Mouse (Mus musculus) brain, embryonic 18.5 days (tissue): ENCODE results near the gene Srrm1.
"Not testable (repeated sequence)": the region's sequence is repeated elsewhere in the genome, so short reads cannot be mapped to it uniquely, and the experiment has no call there.

Source experiments
- DNase-seq: peaks from one replicate; pipeline ENCODE4 v3.0.0-alpha.2; 2012; ENCODE audit warnings: low read depth, low spot score

Gene Srrm1

GRCm38 (mm10) chr4:135301166-135301565 lies 52.0 kb downstream of the Srrm1 start:
- DNase-seq, result no peak

GRCm38 (mm10) chr4:135300248-135301041 lies 52.7 kb downstream of the Srrm1 start:
- no peak for DNase-seq

GRCm38 (mm10) chr4:135298680-135299079 lies 54.4 kb downstream of the Srrm1 start:
- no peak for DNase-seq

DNA sequence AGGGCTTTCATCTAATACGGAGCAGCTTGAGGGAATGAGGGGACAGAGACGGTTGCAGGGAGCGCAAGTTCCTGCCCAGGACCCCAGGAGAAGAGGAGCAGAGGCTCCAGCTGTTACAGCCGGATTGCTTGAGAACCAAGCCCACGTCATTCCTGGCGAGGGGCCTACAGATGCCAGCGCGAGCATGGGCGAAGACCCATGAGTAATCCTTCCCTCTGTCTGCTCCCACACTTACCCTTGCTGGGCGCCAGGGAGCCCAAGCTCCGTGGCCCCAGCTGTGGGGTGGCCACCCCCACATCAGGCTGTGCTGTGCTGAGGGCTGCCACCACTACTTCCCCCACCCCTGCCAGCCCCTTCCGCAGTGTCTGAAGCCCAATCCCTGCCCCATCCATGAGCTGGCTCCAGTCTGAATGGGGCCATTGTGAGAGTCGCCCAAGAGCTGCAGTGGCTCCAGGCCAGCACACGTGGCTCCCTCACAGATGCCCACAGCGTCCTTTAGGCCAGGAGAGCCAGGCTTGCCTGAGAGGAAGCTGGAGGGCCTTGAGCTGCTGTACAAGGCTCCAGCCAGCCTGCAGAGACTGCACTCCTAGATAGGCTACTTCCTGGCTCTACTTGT lies 55.1 kb downstream of the Srrm1 start:
- DNase-seq, result peak; percentile 55

- DNase-seq, result no peak
These were observed 56.0 kb downstream of the Srrm1 start for GRCm38 (mm10) chr4:135297146-135297545.

GRCm38 (mm10) chr4:135296565-135296964 lies 56.6 kb downstream of the Srrm1 start:
- no peak for DNase-seq

- no peak for DNase-seq
These were observed 59.3 kb downstream of the Srrm1 start for GRCm38 (mm10) chr4:135293813-135294212.

DNA sequence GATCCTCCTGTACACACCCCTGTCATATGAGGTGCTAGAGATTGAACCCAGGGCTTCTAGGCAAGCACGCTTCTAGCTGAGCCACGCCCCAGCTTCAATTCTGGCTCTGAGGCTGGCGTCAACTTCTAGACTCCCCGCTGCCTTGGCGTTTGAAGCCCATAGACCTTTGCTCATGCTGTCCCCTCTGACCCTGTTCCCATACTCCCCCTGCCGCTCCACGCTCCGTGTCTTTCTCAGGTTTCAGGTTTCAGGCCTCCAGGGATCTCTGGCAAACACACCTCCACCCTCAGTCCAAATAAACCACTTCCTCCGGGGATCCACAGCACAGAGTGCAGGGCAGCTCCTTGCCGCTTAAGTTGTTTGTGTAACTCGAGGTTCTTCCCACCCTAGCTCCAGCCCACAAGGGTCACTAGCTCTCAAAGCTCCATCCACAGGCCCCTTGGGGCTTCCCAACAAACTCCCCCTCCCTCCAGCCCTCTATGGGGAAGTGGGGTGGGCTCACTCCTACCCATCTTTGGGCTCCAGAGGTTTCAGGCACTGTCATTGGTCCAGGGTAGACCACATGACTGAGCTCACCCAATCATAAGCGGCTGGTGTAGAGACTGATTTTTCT lies 60.5 kb downstream of the Srrm1 start:
- DNase-seq, result no peak

DNA sequence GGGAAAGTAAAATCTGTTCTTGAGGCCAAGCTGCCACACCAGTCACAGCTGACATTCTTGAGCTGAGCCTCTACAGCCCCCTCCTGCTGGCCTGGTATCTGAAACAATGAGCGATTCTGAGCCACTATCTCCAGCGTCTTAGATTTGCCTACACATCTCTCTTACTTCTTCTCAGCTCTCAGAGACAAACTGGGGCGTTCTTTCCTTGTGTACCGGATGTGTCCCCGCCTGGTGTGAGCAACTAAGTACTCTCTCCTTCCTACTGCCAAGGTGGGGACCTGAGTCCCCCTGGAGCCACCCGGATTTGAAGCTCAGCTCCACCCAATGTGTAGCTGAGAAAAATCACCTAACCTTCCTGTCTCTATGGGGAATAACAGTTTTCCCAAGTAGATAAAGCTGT lies 61.3 kb downstream of the Srrm1 start:
- DNase-seq, result no peak

- no peak for DNase-seq
These were observed 61.9 kb downstream of the Srrm1 start for GRCm38 (mm10) chr4:135291199-135291598.

DNA sequence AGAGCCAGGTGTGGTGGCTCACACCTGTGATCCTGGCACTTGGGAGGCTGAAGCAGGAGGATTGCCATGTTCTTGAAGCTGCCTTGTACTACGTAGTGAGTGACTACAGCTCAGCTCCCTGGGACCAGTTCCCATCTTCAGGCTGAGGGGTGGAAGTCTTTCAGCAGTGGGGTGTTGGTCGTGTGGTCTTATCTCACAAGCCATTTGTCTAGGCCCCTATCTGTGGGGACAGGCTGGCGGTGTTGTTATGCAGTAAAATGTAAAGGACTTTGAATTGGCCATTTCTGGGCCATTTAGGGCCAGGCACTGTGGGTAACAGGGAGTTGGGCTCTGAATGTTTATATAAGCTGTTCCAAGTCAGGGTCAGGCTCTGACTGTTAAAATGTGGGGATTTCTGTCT lies 65.1 kb downstream of the Srrm1 start:
- no peak for DNase-seq

- no peak for DNase-seq
These were observed 66.2 kb downstream of the Srrm1 start for GRCm38 (mm10) chr4:135286833-135287395.

DNA sequence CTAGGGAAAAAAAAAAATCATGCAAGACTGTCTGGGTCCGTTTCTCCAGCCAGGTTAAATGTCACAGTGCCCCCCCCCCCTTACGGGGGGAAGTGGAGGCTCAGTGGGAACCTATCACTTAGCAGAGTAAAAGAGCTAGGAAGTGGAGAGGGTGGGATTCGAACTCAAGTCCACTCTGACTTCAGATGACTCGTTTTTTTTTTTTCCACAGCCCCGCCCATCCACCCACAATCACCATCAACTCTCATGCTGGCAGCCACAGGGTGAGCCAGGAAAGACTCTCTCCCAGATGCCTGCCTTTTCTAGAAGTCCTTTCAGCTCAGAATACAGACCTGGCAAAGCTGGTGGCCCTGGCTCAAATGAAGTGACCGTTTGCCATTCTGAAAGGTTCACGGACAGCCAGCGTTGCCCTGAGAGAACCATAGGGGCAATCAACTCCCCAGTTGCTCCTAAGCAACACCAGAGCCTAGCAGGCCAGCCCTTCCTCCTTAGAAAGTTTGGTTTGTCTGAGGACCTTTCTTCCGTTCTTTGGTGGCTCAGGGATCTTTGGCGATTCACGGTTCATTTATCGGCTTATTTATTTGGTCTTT lies 67.0 kb downstream of the Srrm1 start:
- DNase-seq, result no peak

- no peak for DNase-seq
These were observed 67.7 kb downstream of the Srrm1 start for GRCm38 (mm10) chr4:135285436-135285835.

GRCm38 (mm10) chr4:135283875-135284274 lies 69.2 kb downstream of the Srrm1 start:
- DNase-seq, result no peak

DNA sequence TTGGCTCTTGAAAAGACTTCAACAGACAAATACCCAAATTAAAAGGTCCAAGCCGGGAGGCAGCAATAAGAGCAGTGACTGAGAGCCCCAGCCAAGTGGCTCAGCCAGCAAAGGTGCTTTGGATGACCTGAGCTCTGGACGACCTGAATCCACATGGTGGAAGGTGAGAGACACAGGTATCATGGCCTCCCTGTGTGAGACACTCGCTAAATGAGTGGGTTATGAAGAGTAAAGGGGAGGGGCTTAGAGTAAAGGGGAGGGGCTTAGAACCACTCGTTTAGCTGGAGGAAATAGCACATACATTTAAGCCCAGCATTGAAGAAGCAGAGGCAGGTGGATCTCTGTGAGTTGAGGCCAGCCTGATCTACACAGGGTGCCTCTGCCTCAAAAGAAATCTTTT lies 69.7 kb downstream of the Srrm1 start:
- no peak for DNase-seq

DNA sequence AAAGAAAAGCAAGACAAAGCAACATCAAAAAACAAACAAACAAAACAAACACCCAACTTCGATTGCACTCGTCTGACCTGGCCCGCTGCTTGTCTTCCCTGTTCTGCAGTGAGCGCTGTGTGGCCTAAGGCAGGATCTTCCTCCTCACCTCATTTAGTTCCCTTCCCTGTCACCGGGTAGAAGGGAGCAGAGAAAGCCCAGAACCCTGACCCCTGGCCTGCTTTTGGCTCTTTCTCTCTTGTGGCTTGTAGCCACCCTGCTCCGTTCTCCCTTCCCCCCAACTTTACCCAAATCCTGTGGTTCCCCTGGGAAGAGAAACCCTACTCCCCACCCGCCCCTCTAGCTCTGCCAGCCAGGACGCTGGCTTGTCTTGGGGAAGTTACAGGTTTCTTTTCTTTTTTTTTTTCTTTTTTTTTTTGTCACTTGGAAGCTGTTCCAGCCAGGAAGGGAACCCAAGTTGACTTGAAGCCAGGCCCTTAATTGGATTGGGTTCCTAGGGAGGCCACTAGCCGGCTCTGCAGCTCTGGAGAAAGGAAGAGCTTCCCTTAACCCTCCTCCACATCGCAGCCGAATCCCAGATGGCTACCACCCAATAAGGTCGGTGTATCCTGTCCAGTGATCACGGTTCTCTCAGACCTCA lies 70.3 kb downstream of the Srrm1 start:
- DNase-seq, result no peak

DNA sequence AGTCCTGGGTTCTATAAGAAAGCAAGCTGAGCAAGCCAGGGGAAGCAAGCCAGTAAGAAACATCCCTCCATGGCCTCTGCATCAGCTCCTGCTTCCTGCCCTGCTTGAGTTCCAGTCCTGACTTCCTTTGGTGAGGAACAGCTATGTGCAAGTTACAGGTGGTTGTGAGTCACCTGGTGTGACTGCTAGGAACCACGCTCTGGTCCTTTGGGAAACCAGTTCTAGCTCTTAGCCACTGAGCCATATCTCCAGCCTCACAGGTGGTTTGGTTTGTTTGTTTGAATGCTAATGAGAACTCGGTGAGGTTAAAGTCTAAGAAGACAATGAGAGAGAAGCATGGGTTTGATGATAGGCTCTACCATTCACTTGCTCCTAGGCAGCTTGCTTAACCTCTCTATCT lies 73.1 kb downstream of the Srrm1 start:
- not testable (repeated sequence) for DNase-seq

GRCm38 (mm10) chr4:135276681-135277379 lies 76.3 kb downstream of the Srrm1 start:
- no peak for DNase-seq

- DNase-seq, result no peak
These were observed 78.4 kb downstream of the Srrm1 start for GRCm38 (mm10) chr4:135274761-135275160.

DNA sequence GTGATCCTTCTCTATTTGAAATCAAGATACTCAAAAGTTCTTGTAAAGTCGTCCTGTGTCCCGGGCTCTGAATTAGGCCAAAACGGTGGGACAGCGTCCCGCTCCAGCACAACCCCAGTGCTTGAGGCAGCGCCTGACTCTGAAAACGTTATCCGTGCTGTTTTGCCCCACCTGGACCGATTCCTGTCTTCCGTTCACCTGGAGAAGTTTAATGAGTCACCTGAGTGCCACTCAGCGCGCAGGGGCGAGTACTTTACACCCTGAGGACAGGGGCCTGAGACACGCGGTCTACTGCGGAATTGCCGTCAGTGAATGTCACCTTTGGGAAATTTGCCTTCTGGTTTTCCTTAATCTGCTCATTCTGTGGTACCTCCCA lies 79.8 kb downstream of the Srrm1 start:
- no peak for DNase-seq
